Mouse (Mus musculus) heart, embryonic 13.5 days (tissue): ENCODE measurements around the gene Hist1h2bg. TPM values are rescaled to one million over a fixed set of nuclear protein-coding genes. Genes with fewer than 3 reads are reported as not detected.
"Not testable (repeated sequence)": the region's sequence is repeated elsewhere in the genome, so short reads cannot be mapped to it uniquely, and the experiment has no call there.

Experiments
- ATAC-seq: fragments of 200-750 bp; cut with Nextera tagmentation; 2 replicates; pipeline ENCODE4 v1.8.0; 2017; ENCODE audit warnings: moderate TSS enrichment; ENCODE audit not compliant: insufficient number of reproducible peaks, low FRiP score, low TSS enrichment; ENCODE audit errors: extremely low read depth
- H3K27ac ChIP-seq: fragments of 300-500 bp; sonication (generic); replicated peaks from 2 replicates; pipeline ENCODE4 v1.5.1; 2015; ENCODE audit warnings: moderate library complexity, mild to moderate bottlenecking, inconsistent platforms
- H3K27me3 ChIP-seq: fragments of 300-500 bp; sonication (generic); replicated peaks from 2 replicates; pipeline ENCODE4 v1.6.1; 2015; ENCODE audit warnings: mild to moderate bottlenecking, inconsistent platforms
- H3K36me3 ChIP-seq: fragments of 300-500 bp; sonication (generic); 2 replicates; pipeline ENCODE4 v1.6.1; 2015; ENCODE audit warnings: mild to moderate bottlenecking, inconsistent platforms
- H3K4me1 ChIP-seq: fragments of 300-500 bp; sonication (generic); 2 replicates; pipeline ENCODE4 v1.6.1; 2015; ENCODE audit warnings: inconsistent platforms
- H3K4me2 ChIP-seq: fragments of 300-500 bp; sonication (generic); 2 replicates; pipeline ENCODE4 v1.6.1; 2015; ENCODE audit warnings: inconsistent platforms, mild to moderate bottlenecking, moderate library complexity
- H3K4me3 ChIP-seq: fragments of 300-500 bp; sonication (generic); 2 replicates; pipeline ENCODE4 v1.5.1; 2015; ENCODE audit warnings: moderate library complexity, mild to moderate bottlenecking, inconsistent platforms
- H3K9ac ChIP-seq: fragments of 300-500 bp; sonication (generic); 2 replicates; pipeline ENCODE4 v1.6.1; 2015; ENCODE audit warnings: inconsistent platforms, mild to moderate bottlenecking, moderate library complexity
- H3K9me3 ChIP-seq: fragments of 300-500 bp; sonication (generic); 2 replicates; pipeline ENCODE4 v1.6.1; 2016; ENCODE audit warnings: inconsistent platforms
- WGBS: fragments of 180-500 bp; shearing (Covaris S2); methylation state at CpG from one replicate; pipeline ENCODE4 v1.1.7; 2015; ENCODE audit warnings: mixed read lengths; 5-methylcytosine and 5-hydroxymethylcytosine counted together
- polyA plus RNA-seq: library from polyadenylated mRNA; unstranded; fragments of >200 nt; fragmentation: Nextera tagmentation; extraction: Ambion mirVana; gene quantifications from 2 replicates; pipeline ENCODE4 v1.2.1, GENCODE M21; 2015

Gene Hist1h2bg
- polyA plus RNA-seq, 1 experiment from 2014 or later = 3.9 TPM

DNA sequence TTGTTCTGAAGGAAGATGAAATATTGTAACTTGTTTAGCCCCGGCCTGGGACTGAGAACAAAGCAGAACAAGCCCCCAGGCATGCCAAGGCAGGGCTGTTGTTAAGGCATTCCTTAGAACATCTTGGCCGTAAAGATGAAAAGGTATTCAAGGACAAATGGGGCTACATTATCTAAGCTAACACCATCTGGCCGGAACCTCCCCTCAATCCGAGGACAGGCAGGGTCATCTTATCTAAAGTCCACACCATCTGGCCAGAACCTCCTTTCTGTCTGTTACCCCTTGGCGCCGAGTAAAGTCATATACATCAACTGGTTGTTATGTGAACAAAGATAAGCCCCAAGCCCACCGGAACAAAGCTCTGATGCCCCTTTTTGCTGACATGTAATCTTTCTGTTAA, 20.7 kb downstream of the Hist1h2bg start:
- not testable (repeated sequence) for H3K27ac ChIP-seq, H3K27me3 ChIP-seq, H3K4me2 ChIP-seq, H3K9ac ChIP-seq, H3K9me3 ChIP-seq, H3K4me3 ChIP-seq, H3K36me3 ChIP-seq, ATAC-seq
- WGBS = 64% methylated on average over 7 of the region's 7 CpGs
- peaks cover 18% of the 10 kb centered on the region for H3K4me1 ChIP-seq

DNA sequence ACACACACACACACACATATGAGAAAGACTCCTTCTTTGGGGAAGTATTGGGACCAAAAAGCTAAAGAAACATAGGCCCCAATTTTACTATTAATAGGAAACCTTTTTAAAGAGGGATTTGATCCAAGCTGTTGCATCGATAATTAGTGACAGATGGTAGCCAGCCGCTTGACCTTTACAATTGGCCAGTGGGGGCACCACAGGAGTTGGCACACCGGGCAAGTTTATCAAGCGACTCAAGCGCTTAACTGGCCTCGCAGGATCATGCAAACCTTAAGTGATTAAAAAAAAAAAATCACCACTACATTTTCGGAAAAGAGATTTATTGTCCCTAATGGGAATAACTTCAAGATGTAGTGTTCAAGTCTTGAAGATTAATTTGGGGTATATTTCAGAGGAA, 21.4 kb downstream of the Hist1h2bg start:
- Histone ChIP-seq H3K9ac (no peak overlapping the region), H3K36me3 (no peaks in the 10 kb centered on the region), H3K27me3 (no peaks in the 10 kb centered on the region), H3K4me3 (no peak overlapping the region), H3K9me3 (no peaks in the 10 kb centered on the region), H3K27ac (0 out of 2 replicates have a peak overlapping the region, but pooled peaks have one; percentile 51), H3K4me2 (no peak overlapping the region), H3K4me1 (peaks cover 15% of the 10 kb centered on the region)
- no peak for ATAC-seq
- 85% methylated on average over 7 of the region's 7 CpGs for WGBS

DNA sequence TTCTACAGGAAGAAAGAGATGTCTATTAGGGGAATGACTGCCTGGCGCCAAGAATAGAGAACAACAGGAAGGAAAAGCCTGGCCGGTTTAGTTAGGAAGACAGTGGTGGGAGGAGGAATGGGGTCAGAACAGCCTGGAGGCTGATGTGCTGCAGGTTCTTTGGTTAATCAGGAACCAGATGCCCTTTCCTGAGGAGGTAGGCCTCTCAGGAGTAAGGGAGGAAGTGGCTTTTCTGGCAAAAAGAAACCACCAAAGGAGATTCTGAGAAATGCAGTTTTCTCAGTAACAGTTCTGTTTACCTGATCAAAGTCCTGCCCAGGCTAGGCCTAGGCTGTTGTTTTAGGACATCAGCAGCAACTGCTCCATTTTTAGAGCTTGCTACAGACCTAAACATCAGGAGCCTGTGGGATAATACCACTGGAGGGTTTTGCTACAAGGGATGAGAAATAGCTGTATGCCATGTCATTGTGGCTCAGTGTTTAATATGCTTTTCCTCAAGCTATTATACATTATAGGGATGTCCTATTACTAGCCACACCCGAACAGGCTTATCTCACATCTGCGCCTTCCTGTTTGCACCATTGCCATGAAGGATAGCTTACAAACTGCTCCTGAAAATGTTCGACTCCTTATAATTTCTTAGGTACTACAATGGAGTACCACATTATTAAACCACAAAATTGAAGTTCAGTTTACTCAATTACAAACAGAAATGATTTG, 22.0 kb downstream of the Hist1h2bg start:
- Histone ChIP-seq H3K4me2 (no peak overlapping the region), H3K36me3 (no peaks in the 10 kb centered on the region), H3K9me3 (no peaks in the 10 kb centered on the region), H3K27me3 (no peaks in the 10 kb centered on the region), H3K9ac (no peak overlapping the region), H3K4me1 (peaks cover 15% of the 10 kb centered on the region), H3K27ac (peak overlapping the region; percentile 51), H3K4me3 (no peak overlapping the region)
- WGBS = 59% methylated on average over 5 of the region's 5 CpGs
- ATAC-seq = no peak

DNA sequence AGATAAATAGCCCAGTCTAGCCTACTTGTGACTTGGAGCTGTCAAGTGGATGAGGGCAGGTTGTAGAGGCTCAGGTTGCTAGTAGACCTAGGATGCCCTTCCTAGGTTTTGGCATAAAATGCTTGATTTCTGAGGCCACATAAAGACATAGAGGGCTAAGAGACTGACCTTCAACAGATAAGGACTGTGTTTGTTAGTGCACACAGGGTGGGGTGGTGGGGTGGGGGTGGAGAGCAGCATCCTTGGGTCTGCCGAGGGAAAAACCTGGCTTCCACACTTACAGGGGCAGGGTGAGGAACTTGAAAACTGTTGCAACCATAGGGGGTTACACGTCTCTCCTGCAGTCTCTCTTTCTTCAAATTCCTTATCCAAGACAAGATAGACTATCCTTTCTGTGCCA, 24.0 kb downstream of the Hist1h2bg start:
- no peak overlapping the region for H3K4me3 ChIP-seq
- H3K27ac ChIP-seq = no peak overlapping the region
- H3K4me1 ChIP-seq = peaks cover 15% of the 10 kb centered on the region
- no peaks in the 10 kb centered on the region for H3K9me3 ChIP-seq
- no peak overlapping the region for H3K4me2 ChIP-seq
- ATAC-seq = no peak
- H3K36me3 ChIP-seq = no peaks in the 10 kb centered on the region
- H3K27me3 ChIP-seq = no peaks in the 10 kb centered on the region
- WGBS = 57% methylated on average over 2 of the region's 2 CpGs
- no peak overlapping the region for H3K9ac ChIP-seq

DNA sequence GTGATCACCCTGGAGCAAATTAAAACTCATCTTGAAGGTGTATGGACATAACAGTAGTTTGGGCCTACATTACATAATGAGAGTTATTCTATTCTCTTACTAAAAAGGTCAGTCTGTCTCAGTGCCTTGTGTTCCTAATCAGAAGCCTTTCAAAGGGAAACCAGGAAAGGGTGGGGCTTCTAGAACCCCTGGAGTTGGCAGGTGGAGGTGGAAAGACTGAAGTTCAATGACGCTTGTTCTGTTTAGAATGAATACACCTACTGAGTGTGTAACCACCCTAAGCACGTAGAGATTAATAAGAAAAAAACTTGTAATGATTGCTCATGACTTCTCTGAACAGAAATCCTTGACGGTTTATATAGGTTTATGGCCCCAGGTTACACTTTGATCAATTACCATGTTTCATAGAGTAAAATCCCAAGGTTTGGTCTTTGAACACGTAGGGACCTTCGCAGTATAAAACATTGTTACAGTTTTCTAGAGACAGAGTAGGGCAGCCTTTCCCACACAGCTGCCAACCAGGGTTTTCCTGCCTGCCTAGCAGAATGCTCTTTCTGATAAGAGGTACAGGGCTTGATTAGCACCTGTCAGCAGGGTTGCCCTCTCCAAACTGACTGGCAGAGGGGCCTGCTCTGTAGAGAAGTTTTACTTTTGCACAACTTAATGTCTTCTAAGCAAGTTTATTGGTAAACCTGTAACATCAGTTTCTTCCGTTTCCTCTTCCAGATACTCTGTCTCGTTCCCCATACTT, 24.6 kb downstream of the Hist1h2bg start:
- Histone ChIP-seq H3K9me3 (no peaks in the 10 kb centered on the region), H3K4me2 (no peak overlapping the region), H3K27me3 (no peaks in the 10 kb centered on the region), H3K4me1 (peaks cover 15% of the 10 kb centered on the region), H3K4me3 (no peak overlapping the region), H3K27ac (0 out of 2 replicates have a peak overlapping the region, but pooled peaks have one; percentile 28), H3K36me3 (no peaks in the 10 kb centered on the region), H3K9ac (no peak overlapping the region)
- WGBS = 75% methylated on average over 7 of the region's 7 CpGs
- no peak for ATAC-seq

DNA sequence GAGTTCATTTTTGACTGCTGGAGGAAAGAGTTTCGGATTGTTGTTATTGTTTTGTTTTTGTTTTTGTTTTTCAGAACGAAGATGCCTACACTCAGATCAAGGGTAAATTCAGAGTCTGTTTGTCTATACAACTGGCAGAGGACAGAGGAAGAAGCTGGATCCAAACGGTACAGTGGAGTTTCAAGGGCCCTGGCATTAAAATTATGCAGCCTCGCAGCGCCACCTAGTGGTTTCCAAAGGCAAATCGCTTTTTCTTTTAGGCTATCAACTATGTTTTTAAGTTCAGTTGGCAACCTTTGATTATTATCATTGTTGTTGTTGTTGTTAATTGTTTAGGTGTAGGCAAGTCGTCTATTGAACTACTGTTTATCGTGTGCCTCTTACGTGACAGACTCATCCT, 26.8 kb downstream of the Hist1h2bg start:
- ATAC-seq = no peak
- no peaks in the 10 kb centered on the region for H3K36me3 ChIP-seq
- H3K27ac ChIP-seq = no peak overlapping the region
- no peaks in the 10 kb centered on the region for H3K9me3 ChIP-seq
- 7% methylated on average over 9 of the region's 9 CpGs for WGBS
- H3K27me3 ChIP-seq = no peaks in the 10 kb centered on the region
- no peak overlapping the region for H3K4me2 ChIP-seq
- H3K4me3 ChIP-seq = no peak overlapping the region
- peaks cover 14% of the 10 kb centered on the region for H3K4me1 ChIP-seq
- no peak overlapping the region for H3K9ac ChIP-seq

DNA sequence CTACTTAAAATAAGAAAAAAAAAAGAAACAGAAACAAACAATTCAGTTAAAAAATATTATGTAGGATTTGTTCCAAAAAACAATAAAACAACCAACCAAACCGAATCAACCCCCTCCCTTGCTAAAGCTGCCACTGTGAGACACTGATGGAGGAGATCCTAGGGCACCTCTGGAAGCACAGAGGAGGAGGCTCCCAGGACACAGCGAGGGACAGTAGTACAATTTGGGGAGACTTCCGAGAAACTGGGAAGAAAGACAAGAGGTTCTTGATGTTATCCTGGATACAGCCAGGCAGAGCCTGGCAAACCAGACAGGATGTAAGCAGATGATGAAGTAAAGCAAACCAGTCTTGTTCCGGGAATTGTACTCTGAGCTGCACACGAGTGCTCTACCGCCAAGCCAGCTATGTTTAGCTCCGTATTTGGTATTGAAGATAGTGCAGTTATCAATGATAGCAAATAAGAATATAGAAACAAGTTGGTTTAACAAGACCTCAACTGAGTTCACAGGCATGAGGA, 32.0 kb downstream of the Hist1h2bg start:
- H3K9me3 ChIP-seq = no peaks in the 10 kb centered on the region
- H3K4me1 ChIP-seq = no peaks in the 10 kb centered on the region
- ATAC-seq = no peak
- 47% methylated on average over 7 of the region's 7 CpGs for WGBS
- H3K27ac ChIP-seq = no peak overlapping the region
- no peak overlapping the region for H3K4me3 ChIP-seq
- no peaks in the 10 kb centered on the region for H3K36me3 ChIP-seq
- H3K27me3 ChIP-seq = no peaks in the 10 kb centered on the region
- H3K9ac ChIP-seq = no peak overlapping the region
- H3K4me2 ChIP-seq = no peak overlapping the region

DNA sequence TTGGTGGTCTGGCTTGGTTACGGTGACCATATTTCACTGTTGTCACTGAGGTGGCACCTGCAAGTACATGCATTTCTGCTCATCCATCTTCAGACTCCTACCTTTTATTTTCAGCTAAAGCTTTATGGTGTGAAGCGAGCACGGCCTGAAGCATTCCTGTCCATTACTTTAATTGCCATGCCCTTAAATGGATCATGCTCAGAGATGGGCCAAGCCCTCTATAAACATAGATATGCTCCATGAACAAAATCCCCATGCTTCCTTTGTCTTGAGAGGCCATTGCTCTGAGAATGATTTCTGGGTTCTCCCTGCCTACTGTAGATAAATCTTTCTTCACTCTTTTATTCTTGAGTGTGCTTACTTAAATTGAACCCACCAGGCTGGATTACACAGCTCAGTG, 33.3 kb downstream of the Hist1h2bg start:
- Histone ChIP-seq H3K27me3 (no peaks in the 10 kb centered on the region), H3K4me1 (no peaks in the 10 kb centered on the region), H3K36me3 (no peaks in the 10 kb centered on the region), H3K9me3 (no peaks in the 10 kb centered on the region), H3K27ac (no peak overlapping the region), H3K9ac (no peak overlapping the region), H3K4me3 (no peak overlapping the region), H3K4me2 (no peak overlapping the region)
- ATAC-seq = no peak
- 76% methylated on average over 3 of the region's 3 CpGs for whole genome bisulfite sequencing

DNA sequence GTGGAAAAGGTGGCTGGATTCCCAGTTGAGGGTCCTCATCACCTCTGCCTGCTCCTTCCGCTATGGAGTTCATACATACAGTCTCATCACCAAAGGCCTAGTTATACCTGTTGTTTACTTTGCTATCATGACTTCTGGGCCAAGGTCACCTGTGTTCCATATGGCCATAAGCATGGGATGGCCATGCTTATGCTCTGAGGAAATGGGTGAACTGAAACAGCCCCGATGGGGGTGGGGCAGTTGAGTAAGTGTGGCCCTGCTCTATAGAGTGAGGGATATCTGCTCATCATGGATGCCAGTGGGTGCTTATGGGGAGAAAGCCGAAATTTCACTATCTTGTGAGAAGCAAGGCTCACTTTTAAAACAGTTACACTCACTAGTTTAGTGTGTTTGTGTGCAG, 33.9 kb downstream of the Hist1h2bg start:
- no peak overlapping the region for H3K4me3 ChIP-seq
- no peak overlapping the region for H3K4me2 ChIP-seq
- no peaks in the 10 kb centered on the region for H3K4me1 ChIP-seq
- 79% methylated on average over 3 of the region's 3 CpGs for WGBS
- no peaks in the 10 kb centered on the region for H3K36me3 ChIP-seq
- H3K9ac ChIP-seq = no peak overlapping the region
- H3K9me3 ChIP-seq = no peaks in the 10 kb centered on the region
- no peak for ATAC-seq
- no peak overlapping the region for H3K27ac ChIP-seq
- H3K27me3 ChIP-seq = no peaks in the 10 kb centered on the region

DNA sequence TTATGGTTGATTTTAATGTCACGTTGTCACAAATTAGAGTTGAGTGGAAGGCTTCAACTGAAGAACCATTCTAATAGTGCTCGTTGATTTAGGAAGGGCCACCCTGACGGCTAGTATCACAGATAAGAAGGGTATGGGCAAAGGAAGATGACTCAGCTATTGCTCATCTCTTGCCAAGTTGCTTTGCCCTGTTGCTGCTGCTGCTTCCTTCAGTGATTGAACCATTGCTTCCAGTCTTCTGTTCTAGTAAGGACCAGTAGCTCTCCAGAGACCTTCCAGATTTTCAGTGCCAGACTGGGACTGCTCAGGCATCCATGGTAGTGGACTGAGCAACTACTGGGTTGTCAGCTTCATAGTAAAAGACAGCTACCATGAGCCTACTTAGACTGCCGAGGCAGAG, 38.0 kb downstream of the Hist1h2bg start:
- Histone ChIP-seq H3K36me3 (no peaks in the 10 kb centered on the region), H3K4me3 (no peak overlapping the region), H3K27ac (no peak overlapping the region), H3K4me2 (no peak overlapping the region), H3K9me3 (no peaks in the 10 kb centered on the region), H3K9ac (no peak overlapping the region), H3K27me3 (no peaks in the 10 kb centered on the region), H3K4me1 (no peaks in the 10 kb centered on the region)
- 56% methylated on average over 4 of the region's 4 CpGs for WGBS
- no peak for ATAC-seq

DNA sequence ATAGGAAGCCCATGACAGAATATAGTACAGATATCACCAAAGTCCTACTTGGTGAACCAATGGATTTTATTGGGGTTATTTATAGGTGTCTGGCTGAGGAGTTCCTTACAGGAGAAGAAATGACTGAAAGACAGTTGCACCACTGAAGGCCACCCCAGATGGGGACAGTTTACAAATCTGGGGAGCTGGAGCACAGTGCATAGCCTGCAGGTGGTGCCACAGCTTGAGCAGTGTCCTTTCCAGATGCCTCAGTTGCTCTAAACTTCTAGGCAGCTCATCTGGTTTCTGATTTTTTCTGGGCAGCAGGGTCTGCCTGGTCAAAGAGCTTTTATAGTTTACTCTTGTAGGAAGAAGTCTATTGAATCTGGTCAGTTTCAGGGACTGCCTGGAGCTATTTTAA, 38.6 kb downstream of the Hist1h2bg start:
- H3K4me1 ChIP-seq = no peaks in the 10 kb centered on the region
- no peaks in the 10 kb centered on the region for H3K9me3 ChIP-seq
- no peak overlapping the region for H3K4me2 ChIP-seq
- no peak for ATAC-seq
- H3K9ac ChIP-seq = no peak overlapping the region
- no peak overlapping the region for H3K27ac ChIP-seq
- no peaks in the 10 kb centered on the region for H3K36me3 ChIP-seq
- no peak overlapping the region for H3K4me3 ChIP-seq
- H3K27me3 ChIP-seq = no peaks in the 10 kb centered on the region

DNA sequence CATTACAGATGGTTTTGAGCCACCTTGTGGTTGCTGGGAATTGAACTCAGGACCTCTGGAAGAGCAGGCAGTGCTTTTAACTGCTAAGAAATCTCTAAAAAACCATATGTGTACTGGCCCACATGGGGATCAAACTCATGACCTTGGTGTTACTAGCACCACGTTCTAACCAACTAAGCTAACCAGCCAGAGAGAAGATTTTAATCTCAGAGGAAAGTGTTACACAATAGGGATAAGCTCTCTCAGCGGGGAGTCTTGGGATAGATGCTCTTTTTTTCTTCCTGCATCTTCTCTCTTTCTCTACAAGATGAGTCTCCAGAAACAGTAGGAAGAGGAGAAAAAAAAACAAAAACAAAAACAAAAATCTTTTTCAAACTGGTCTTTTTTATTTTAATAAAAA, 39.2 kb downstream of the Hist1h2bg start:
- Histone ChIP-seq H3K9me3 (no peaks in the 10 kb centered on the region), H3K4me2 (no peak overlapping the region), H3K9ac (no peak overlapping the region), H3K4me3 (no peak overlapping the region), H3K36me3 (no peaks in the 10 kb centered on the region), H3K4me1 (no peaks in the 10 kb centered on the region), H3K27ac (no peak overlapping the region), H3K27me3 (no peaks in the 10 kb centered on the region)
- WGBS = 58% methylated on average over 2 of the region's 2 CpGs
- ATAC-seq = no peak
